Mouse (Mus musculus) MEL (cell line): ENCODE data around the gene Rheb.
A peak's percentile ranks its signal among the peaks of the same experiment; 100 is the strongest.

Experiments used
- CTCF ChIP-seq, 3 experiments: IDR thresholded peaks in 2 of 3; conservative IDR thresholded peaks in 1 of 3; 2 replicates each; pipeline ENCODE4 v1.5.1; 2011 to 2012; ENCODE audit warnings: low read length in 3 of 3, low read depth in 2 of 3, mild to moderate bottlenecking in 2 of 3, improper control_type of control experiment in 1 of 3, inconsistent platforms in 1 of 3, mixed read lengths in 1 of 3, moderate library complexity in 1 of 3; ENCODE audit not compliant: control insufficient read depth in 1 of 3, insufficient read depth in 1 of 3, poor library complexity in 1 of 3, severe bottlenecking in 1 of 3
- EP300 ChIP-seq, 2 experiments: IDR thresholded peaks; 2 replicates each; pipeline ENCODE4 v1.6.1; 2011; ENCODE audit warnings: improper control_type of control experiment in 2 of 2, low read length in 2 of 2, low read depth in 1 of 2, mild to moderate bottlenecking in 1 of 2
- POLR2A ChIP-seq, 2 experiments: IDR thresholded peaks; 2 replicates each; pipeline ENCODE4 v1.6.1; 2011 to 2012; ENCODE audit warnings: low read length in 2 of 2, mild to moderate bottlenecking in 2 of 2, control low read depth in 1 of 2, improper control_type of control experiment in 1 of 2, low read depth in 1 of 2, moderate library complexity in 1 of 2; ENCODE audit not compliant: control insufficient read depth in 1 of 2, insufficient read depth in 1 of 2, poor library complexity in 1 of 2
- USF1 ChIP-seq: IDR thresholded peaks from 2 replicates; pipeline ENCODE4 v1.6.1; 2014; ENCODE audit warnings: low read depth, mild to moderate bottlenecking, inconsistent platforms, low read length, improper control_type of control experiment, moderate library complexity
- ZKSCAN1 ChIP-seq: IDR thresholded peaks from 2 replicates; pipeline ENCODE4 v1.6.1; 2012; ENCODE audit warnings: low read depth, mild to moderate bottlenecking, inconsistent platforms, low read length, improper control_type of control experiment, moderate library complexity
- ZMIZ1 ChIP-seq: IDR thresholded peaks from 2 replicates; pipeline ENCODE4 v1.6.1; 2012; ENCODE audit warnings: low read depth, mild to moderate bottlenecking, inconsistent platforms, low read length, improper control_type of control experiment, moderate library complexity
- ZNF384 ChIP-seq: IDR thresholded peaks from 2 replicates; pipeline ENCODE4 v1.6.1; 2012; ENCODE audit warnings: low read depth, mild to moderate bottlenecking, inconsistent platforms, low read length, improper control_type of control experiment

- TF ChIP-seq ZNF384 (no peak), ZMIZ1 (no peak), POLR2A (IDR thresholded peaks at IDR 0.05; ENCODE audit: control insufficient read depth in 1 of 2, insufficient read depth in 1 of 2, low read depth in 1 of 2, low read length in 2 of 2, poor library complexity in 1 of 2) (peak; percentile 64 to 70; a peak in 3 of 4 replicates), ZKSCAN1 (no peak), CTCF (IDR thresholded peaks at IDR 0.05 in 2 of 3, conservative IDR thresholded peaks at IDR 0.05 in 1 of 3; ENCODE audit: control insufficient read depth in 1 of 3, insufficient read depth in 1 of 3, low read depth in 2 of 3, low read length in 3 of 3, poor library complexity in 1 of 3, severe bottlenecking in 1 of 3) (no peak), USF1 (no peak), EP300 (IDR thresholded peaks at IDR 0.05; ENCODE audit: low read depth in 1 of 2, low read length in 2 of 2) (peak; percentile 43 to 66; a peak in 2 of 4 replicates)
These were observed 27.4 kb upstream of the Rheb start for GRCm38 (mm10) chr5:24869796-24870289.
